Mouse (Mus musculus): ENCODE results near the gene Htr2a.

Htr2a gene

GRCm38 (mm10) chr14:74640819-74641381 lies at the start of gene Htr2a:
Gene Htr2a, plus strand, starts transcription at chr14:74640840.
- DNase-seq (ENCODE audit: low spot score in 2 of 2): no peak

- no peak for DNase-seq (ENCODE audit: low spot score in 2 of 2)
These were observed 39.1 kb upstream of the Htr2a start for GRCm38 (mm10) chr14:74601333-74602087.

- peak in 1 of 2 experiments; percentile 19 for DNase-seq (ENCODE audit: low spot score in 2 of 2)
These were observed 38.1 kb upstream of the Htr2a start for GRCm38 (mm10) chr14:74602543-74602942.

- no peak for DNase-seq (ENCODE audit: low spot score in 2 of 2)
These were observed 37.4 kb upstream of the Htr2a start for GRCm38 (mm10) chr14:74603131-74603766.

GRCm38 (mm10) chr14:74611326-74611725 lies 29.3 kb upstream of the Htr2a start:
- DNase-seq (ENCODE audit: low spot score in 2 of 2): peak; percentile 4 to 14

- DNase-seq (ENCODE audit: low spot score in 2 of 2): no peak
These were observed 21.8 kb upstream of the Htr2a start for GRCm38 (mm10) chr14:74618858-74619257.

GRCm38 (mm10) chr14:74638071-74638470 lies 2.6 kb upstream of the Htr2a start:
- no peak for DNase-seq (ENCODE audit: low spot score in 2 of 2)

GRCm38 (mm10) chr14:74641668-74642230 lies 1.1 kb downstream of the Htr2a start:
- no peak for DNase-seq (ENCODE audit: low spot score in 2 of 2)

- peak; percentile 56 to 70 for DNase-seq (ENCODE audit: low spot score in 2 of 2)
These were observed 2.7 kb downstream of the Htr2a start for GRCm38 (mm10) chr14:74643296-74643695.

- DNase-seq (ENCODE audit: low spot score in 2 of 2): peak; percentile 14 to 21
These were observed 5.6 kb downstream of the Htr2a start for GRCm38 (mm10) chr14:74646107-74646793.

GRCm38 (mm10) chr14:74650001-74650400 lies 9.4 kb downstream of the Htr2a start:
- no peak for DNase-seq (ENCODE audit: low spot score in 2 of 2)

GRCm38 (mm10) chr14:74651678-74652077 lies 11.0 kb downstream of the Htr2a start:
- DNase-seq (ENCODE audit: low spot score in 2 of 2): no peak

GRCm38 (mm10) chr14:74657227-74657626 lies 16.6 kb downstream of the Htr2a start:
- DNase-seq (ENCODE audit: low spot score in 2 of 2): peak; percentile 38 to 41

GRCm38 (mm10) chr14:74659411-74659841 lies 18.8 kb downstream of the Htr2a start:
- DNase-seq (ENCODE audit: low spot score in 2 of 2): no peak

- no peak for DNase-seq (ENCODE audit: low spot score in 2 of 2)
These were observed 31.7 kb downstream of the Htr2a start for GRCm38 (mm10) chr14:74672137-74673019.

- no peak for DNase-seq (ENCODE audit: low spot score in 2 of 2)
These were observed 32.3 kb downstream of the Htr2a start for GRCm38 (mm10) chr14:74673020-74673350.

GRCm38 (mm10) chr14:74673584-74673983 lies 32.9 kb downstream of the Htr2a start:
- no peak for DNase-seq (ENCODE audit: low spot score in 2 of 2)

- DNase-seq (ENCODE audit: low spot score in 2 of 2): no peak
These were observed 39.2 kb downstream of the Htr2a start for GRCm38 (mm10) chr14:74679841-74680240.

- DNase-seq (ENCODE audit: low spot score in 2 of 2): no peak
These were observed 43.8 kb downstream of the Htr2a start for GRCm38 (mm10) chr14:74684298-74684978.

- DNase-seq (ENCODE audit: low spot score in 2 of 2): no peak
These were observed 51.3 kb downstream of the Htr2a start for GRCm38 (mm10) chr14:74691963-74692362.
